Mouse (Mus musculus) heart, adult 18-20 months (tissue): ENCODE measurements around the gene Gm49340. TPM values are rescaled to one million over a fixed set of nuclear protein-coding genes. Genes with fewer than 3 reads are reported as not detected.
"Not testable (repeated sequence)": the region's sequence is repeated elsewhere in the genome, so short reads cannot be mapped to it uniquely, and the experiment has no call there.

Experiments
- DNase-seq, 2 experiments: peaks; one replicate each; pipeline ENCODE4 v3.0.0; 2021 to 2022; ENCODE audit warnings: mixed read lengths in 1 of 2
- long read RNA-seq, 2 experiments: library from polyadenylated mRNA; stranded (forward); transcript quantifications; one replicate each; pipeline ENCODE4 v2.0.0; 2021
- total RNA-seq, 2 experiments: library from RNA; stranded (reverse); gene quantifications; 2 replicates each; pipeline ENCODE4 v1.2.3; 2021

The Gm49340 gene
- total RNA-seq, result not detected
- long read RNA-seq, experiment 1, result 0 reads
- long read RNA-seq, experiment 2, result 0 reads

- no peak for DNase-seq
Observed at GRCm38 (mm10) chr11:73329442-73329841, at the start of gene Gm49340, which contains the start of the genes Aspa and Spata22. Gm49340 (plus strand) TSS chr11:73329741. Aspa (minus strand) TSS chr11:73329596. Spata22 (plus strand) TSS chr11:73329741.

GRCm38 (mm10) chr11:73280710-73281109, 48.8 kb upstream of the Gm49340 start:
- no peak for DNase-seq

DNA sequence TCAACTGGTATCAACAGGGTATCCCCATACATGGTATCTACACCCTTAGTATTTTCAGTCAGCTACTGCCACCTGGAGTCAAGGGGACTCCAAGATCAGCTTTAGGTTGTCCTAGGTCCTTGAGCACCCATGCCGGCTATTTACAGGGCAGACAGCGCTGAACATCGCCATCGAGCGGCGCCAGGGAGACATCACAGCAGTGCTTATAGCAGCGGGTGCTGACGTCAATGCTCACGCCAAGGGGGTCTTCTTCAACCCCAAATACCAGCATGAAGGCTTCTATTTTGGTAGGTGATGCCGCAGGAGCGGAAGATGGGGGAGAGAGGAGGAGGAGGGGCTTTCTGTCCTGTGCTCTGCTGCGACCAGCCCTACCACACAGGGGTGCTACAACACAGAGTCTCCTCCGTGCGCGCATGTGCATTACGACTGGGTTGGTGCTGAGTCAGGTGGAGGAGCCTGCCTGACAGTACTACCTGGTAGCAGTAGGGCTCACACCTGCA, 48.0 kb upstream of the Gm49340 start:
- DNase-seq, result peak; percentile 45 to 53

- peak; percentile 41 to 65 for DNase-seq
Observed at GRCm38 (mm10) chr11:73283369-73283768, 46.2 kb upstream of the Gm49340 start.

- no peak for DNase-seq
Observed at GRCm38 (mm10) chr11:73283926-73284325, 45.6 kb upstream of the Gm49340 start.

GRCm38 (mm10) chr11:73284351-73284750, 45.2 kb upstream of the Gm49340 start:
- peak; percentile 23 to 45 for DNase-seq

GRCm38 (mm10) chr11:73289621-73290020, 39.9 kb upstream of the Gm49340 start:
- DNase-seq, result no peak

- DNase-seq, result no peak
Observed at GRCm38 (mm10) chr11:73303123-73303522, 26.4 kb upstream of the Gm49340 start.

GRCm38 (mm10) chr11:73315961-73316360, 13.6 kb upstream of the Gm49340 start:
- no peak for DNase-seq

DNA sequence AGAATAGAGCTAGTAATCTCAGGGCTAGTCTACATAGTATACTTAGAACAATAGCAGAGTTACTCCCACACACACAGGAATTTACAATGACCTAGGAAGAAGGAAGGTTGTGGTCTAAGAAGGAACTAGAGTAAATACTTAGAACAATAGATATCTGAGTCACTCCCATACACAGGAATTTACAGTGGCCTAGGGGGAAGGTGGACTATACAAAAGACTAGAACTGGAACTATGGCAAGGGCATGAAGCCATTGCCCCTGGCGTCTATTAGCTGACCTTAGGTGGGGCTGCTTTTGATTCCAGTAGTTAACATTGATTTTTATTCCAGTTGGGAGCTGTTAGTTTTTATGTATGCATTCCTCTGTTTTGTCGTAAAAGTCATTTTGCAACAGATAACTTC, 11.0 kb upstream of the Gm49340 start:
- DNase-seq, result peak in 1 of 2 experiments; percentile 7

- DNase-seq, result not testable (repeated sequence)
Observed at GRCm38 (mm10) chr11:73321064-73321463, 8.5 kb upstream of the Gm49340 start.

GRCm38 (mm10) chr11:73323906-73324830, 5.4 kb upstream of the Gm49340 start:
- peak; percentile 10 to 12 for DNase-seq

GRCm38 (mm10) chr11:73326485-73326886, 3.1 kb upstream of the Gm49340 start:
- peak; percentile 34 to 45 for DNase-seq

DNA sequence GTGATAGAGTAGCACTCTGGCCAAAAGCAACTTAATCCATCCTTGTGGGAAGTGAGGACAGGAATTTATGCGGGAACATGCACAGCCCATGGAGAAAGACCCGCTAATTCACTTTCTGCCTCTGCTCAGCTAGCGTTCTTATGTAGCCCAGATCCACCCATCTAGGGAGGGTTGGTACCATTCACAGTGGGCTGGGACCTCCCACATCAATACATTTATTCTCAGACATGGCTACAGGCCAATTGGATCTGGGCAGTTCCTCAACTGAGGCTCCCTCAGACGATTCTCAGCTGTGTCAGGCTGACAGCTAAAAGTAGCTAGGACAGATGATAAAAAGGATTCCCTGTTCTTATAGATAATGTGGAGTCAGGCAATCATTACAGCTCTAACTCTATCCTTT, 2.2 kb upstream of the Gm49340 start:
- peak in 1 of 2 experiments; percentile 6 for DNase-seq

DNA sequence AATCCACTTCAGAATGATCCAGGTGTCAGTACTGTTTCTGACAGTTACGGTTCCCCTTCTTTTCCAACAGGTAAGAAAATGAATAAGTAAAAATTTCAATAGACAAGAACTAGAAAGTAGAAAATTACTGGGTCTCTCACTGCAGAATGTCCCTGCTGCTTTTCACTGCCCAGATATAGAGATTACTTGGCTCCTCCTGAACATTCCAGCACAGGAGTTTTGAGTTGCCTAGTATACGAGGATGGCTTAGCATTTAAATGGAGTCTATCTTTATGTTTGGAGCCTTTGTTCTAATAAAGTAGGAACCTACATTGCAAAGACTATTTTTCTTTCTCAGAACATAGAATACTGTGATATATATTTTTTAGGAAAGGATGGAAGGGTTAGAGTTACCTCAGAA, 3.8 kb downstream of the Gm49340 start:
- DNase-seq, result no peak

DNA sequence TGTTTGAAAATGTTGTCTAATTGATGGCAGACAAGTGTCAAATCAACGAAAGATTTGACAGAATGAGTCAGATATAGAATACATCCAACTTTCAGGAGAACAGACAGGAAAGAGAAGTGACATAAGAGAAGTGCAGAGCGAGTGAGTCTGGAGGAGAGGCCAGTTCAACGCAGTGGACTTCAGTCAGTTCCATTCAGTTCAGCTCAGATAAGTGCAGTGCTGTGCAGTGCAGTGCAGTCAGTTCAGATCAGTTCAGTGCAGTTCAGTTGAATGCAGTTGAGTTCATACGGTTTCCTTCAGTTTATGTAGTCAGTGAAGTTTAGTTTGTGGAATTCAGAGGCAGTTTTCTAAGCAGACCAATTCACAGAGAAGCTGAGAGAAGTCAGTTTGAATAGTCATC, 7.4 kb downstream of the Gm49340 start:
- DNase-seq, result no peak

GRCm38 (mm10) chr11:73350483-73350882, 20.9 kb downstream of the Gm49340 start, which contains the start of gene Olfr20:
Olfr20 (plus strand) TSS chr11:73350783.
- no peak for DNase-seq

GRCm38 (mm10) chr11:73370946-73371345, 41.4 kb downstream of the Gm49340 start, which contains the start of gene Olfr376:
Olfr376 (plus strand) TSS chr11:73371246.
- no peak for DNase-seq

- no peak for DNase-seq
Observed at GRCm38 (mm10) chr11:73395374-73395773, 65.8 kb downstream of the Gm49340 start.

GRCm38 (mm10) chr11:73399514-73399913, 70.0 kb downstream of the Gm49340 start, which contains the start of gene Olfr1:
Olfr1 (minus strand) TSS chr11:73399614.
- no peak for DNase-seq
